Mouse (Mus musculus): ENCODE data around the gene Zbed4.
"Not testable (repeated sequence)": the region's sequence is repeated elsewhere in the genome, so short reads cannot be mapped to it uniquely, and the experiment has no call there.

DNA sequence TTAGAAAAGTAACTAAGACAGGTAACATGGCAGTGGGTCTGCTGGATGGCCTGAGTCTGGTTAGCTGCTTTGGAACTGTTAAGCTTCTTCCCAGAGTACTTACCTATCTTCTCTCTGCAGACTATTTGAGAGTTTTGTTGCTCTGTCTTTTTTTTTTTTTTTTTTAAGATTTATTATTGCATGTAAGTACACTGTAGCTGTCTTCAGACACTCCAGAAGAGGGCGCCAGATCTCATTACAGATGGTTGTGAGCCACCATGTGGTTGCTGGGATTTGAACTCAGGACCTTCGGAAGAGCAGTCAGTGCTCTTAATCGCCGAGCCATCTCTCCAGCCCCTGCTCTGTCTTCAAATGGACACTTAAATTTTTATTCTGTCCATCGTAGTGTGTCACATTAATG is 23.2 kb downstream of the Zbed4 start:
- not testable (repeated sequence) for TF ChIP-seq POLR2A (IDR thresholded peaks at IDR 0.05; ENCODE audit: extremely low read depth, insufficient read depth, low read length); CTCF (IDR thresholded peaks at IDR 0.05; ENCODE audit: low read depth, low read length)
